Mouse (Mus musculus) gastrocnemius, adult 2 months (tissue): Measurements from ENCODE around the gene Pitpnm1. TPM values are rescaled to one million over a fixed set of nuclear protein-coding genes. Genes with fewer than 3 reads are reported as not detected.
A peak's percentile ranks its signal among the peaks of the same experiment; 100 is the strongest.
"Not testable (repeated sequence)": the region's sequence is repeated elsewhere in the genome, so short reads cannot be mapped to it uniquely, and the experiment has no call there.

ENCODE experiments used
- DNase-seq: peaks from one replicate; pipeline ENCODE4 v3.0.0; 2022
- H3K27ac ChIP-seq: fragments of 200-600 bp; 2 replicates; pipeline ENCODE4 v1.8.1; 2022; ENCODE audit warnings: mild to moderate bottlenecking
- H3K4me3 ChIP-seq: fragments of 200-600 bp; 2 replicates; pipeline ENCODE4 v1.8.1; 2022; ENCODE audit warnings: mild to moderate bottlenecking, moderate library complexity
- CTCF ChIP-seq: fragments of 200-600 bp; IDR thresholded peaks from 2 replicates; pipeline ENCODE4 v1.8.1; 2022; ENCODE audit warnings: antibody characterized with exemption, mild to moderate bottlenecking, moderate library complexity
- intact Hi-C: fragments of 180-260 bp; cut with DNase I; formaldehyde crosslinking; loops from one replicate; pipeline ENCODE4 v1.15.1; 2025
- total RNA-seq, 2 experiments: library from RNA; stranded (reverse); gene quantifications; 2 replicates each; pipeline ENCODE4 v1.2.3; 2021

Pitpnm1 gene
- total RNA-seq, 2 experiments from 2014 or later = 2.3 to 2.5 TPM

GRCm38 (mm10) chr19:4126759-4127495 is 27.1 kb downstream of the Pitpnm1 start:
- no peak for TF ChIP-seq CTCF
- Histone ChIP-seq H3K27ac (peak overlapping the region; percentile 93), H3K4me3 (peak overlapping the region; percentile 96)
- DNase-seq = no peak
- intact Hi-C loops = loop anchor here (5.0 kb wide), 2 partner anchors 35 to 65 kb away; partner anchors contain the start of genes Ppp1ca, Rps6kb2 and Tbc1d10c

GRCm38 (mm10) chr19:4129462-4129861 is 29.7 kb downstream of the Pitpnm1 start:
- intact Hi-C loops = loop anchor here (5.0 kb wide), 2 partner anchors 33 to 63 kb away; partner anchors contain the start of genes Ppp1ca, Rps6kb2 and Tbc1d10c
- no peak for DNase-seq
- no peak overlapping the region for H3K4me3 ChIP-seq
- no peak for TF ChIP-seq CTCF
- H3K27ac ChIP-seq = peak overlapping the region; percentile 55

- TF ChIP-seq CTCF = no peak
- Histone ChIP-seq H3K4me3 (no peak overlapping the region), H3K27ac (peak overlapping the region; percentile 55; the same call in 1 of the 2 replicates)
- intact Hi-C loops = no loop called here
- no peak for DNase-seq
These were observed 30.3 kb downstream of the Pitpnm1 start for GRCm38 (mm10) chr19:4130106-4130505.

- no peak for TF ChIP-seq CTCF
- intact Hi-C loops = no loop called here
- DNase-seq = no peak
- Histone ChIP-seq H3K4me3 (no peak overlapping the region), H3K27ac (no peak overlapping the region)
These were observed 31.3 kb downstream of the Pitpnm1 start for GRCm38 (mm10) chr19:4131075-4131474.

- H3K27ac ChIP-seq = no peak overlapping the region
- no peak for TF ChIP-seq CTCF
- no peak for DNase-seq
- H3K4me3 ChIP-seq = no peak overlapping the region
- intact Hi-C loops = no loop called here
These were observed 32.0 kb downstream of the Pitpnm1 start for GRCm38 (mm10) chr19:4131768-4132167.

GRCm38 (mm10) chr19:4134354-4134753 is 34.6 kb downstream of the Pitpnm1 start:
- intact Hi-C loops = no loop called here
- no peak overlapping the region for H3K27ac ChIP-seq
- no peak overlapping the region for H3K4me3 ChIP-seq
- TF ChIP-seq CTCF = no peak
- DNase-seq = no peak

GRCm38 (mm10) chr19:4135229-4135962 is 35.6 kb downstream of the Pitpnm1 start:
- H3K27ac ChIP-seq, DNase-seq, intact Hi-C loops, H3K4me3 ChIP-seq: not testable (repeated sequence)

- intact Hi-C loops, DNase-seq, H3K4me3 ChIP-seq, H3K27ac ChIP-seq: not testable (repeated sequence)
- peak; percentile 53 for TF ChIP-seq CTCF
These were observed 36.2 kb downstream of the Pitpnm1 start for GRCm38 (mm10) chr19:4135963-4136345.

GRCm38 (mm10) chr19:4136463-4136862 is 36.7 kb downstream of the Pitpnm1 start:
- intact Hi-C loops = no loop called here
- H3K4me3 ChIP-seq = no peak overlapping the region
- TF ChIP-seq CTCF = no peak
- DNase-seq = no peak
- no peak overlapping the region for H3K27ac ChIP-seq

GRCm38 (mm10) chr19:4137913-4138312 is 38.1 kb downstream of the Pitpnm1 start:
- no peak overlapping the region for H3K4me3 ChIP-seq
- TF ChIP-seq CTCF = no peak
- DNase-seq = no peak
- H3K27ac ChIP-seq = no peak overlapping the region
- intact Hi-C loops = no loop called here

- DNase-seq = no peak
- H3K4me3 ChIP-seq = no peak within 1 kb of the TSS
- H3K27ac ChIP-seq = no peak within 1 kb of the TSS
- TF ChIP-seq CTCF = no peak
- intact Hi-C loops = no loop called here
These were observed 39.6 kb downstream of the Pitpnm1 start, which contains the start of gene Gpr152 for GRCm38 (mm10) chr19:4139446-4139845. TSS of gene Gpr152 (plus strand) at chr19:4139787.

GRCm38 (mm10) chr19:4140147-4140546 is 40.3 kb downstream of the Pitpnm1 start:
- TF ChIP-seq CTCF = no peak

More at GRCm38 (mm10) chr19:4140147-4140546, 40.3 kb downstream of the Pitpnm1 start:
- Histone ChIP-seq H3K27ac (no peak overlapping the region), H3K4me3 (no peak overlapping the region)
- DNase-seq = no peak
- intact Hi-C loops = no loop called here
